Mouse (Mus musculus): ENCODE measurements at regions not wholly inside any gene's neighbourhood (a gene's known extent, or its start where the extent isn't known, plus 50 kb on each side); places are given as distances from the start of the nearest gene placed in this dataset.

GRCm38 (mm10) chr12:90645452-90645851 lies 92.8 kb downstream of the Dio2 start:
- TF ChIP-seq CTCF (IDR thresholded peaks at IDR 0.05; ENCODE audit: insufficient read depth, low read depth, low read length) (no peak), POLR2A (IDR thresholded peaks at IDR 0.05; ENCODE audit: insufficient read depth, low read depth, low read length) (no peak)

Data from olfactory bulb, adult 2 months (tissue).